Mouse (Mus musculus) thymus, postnatal 25 days (tissue): Measurements from ENCODE around the gene Hes3.
A peak's percentile ranks its signal among the peaks of the same experiment; 100 is the strongest.

Experiments used
- DNase-seq: peaks from one replicate; pipeline ENCODE4 v3.0.0; 2022

Hes3 gene

DNA sequence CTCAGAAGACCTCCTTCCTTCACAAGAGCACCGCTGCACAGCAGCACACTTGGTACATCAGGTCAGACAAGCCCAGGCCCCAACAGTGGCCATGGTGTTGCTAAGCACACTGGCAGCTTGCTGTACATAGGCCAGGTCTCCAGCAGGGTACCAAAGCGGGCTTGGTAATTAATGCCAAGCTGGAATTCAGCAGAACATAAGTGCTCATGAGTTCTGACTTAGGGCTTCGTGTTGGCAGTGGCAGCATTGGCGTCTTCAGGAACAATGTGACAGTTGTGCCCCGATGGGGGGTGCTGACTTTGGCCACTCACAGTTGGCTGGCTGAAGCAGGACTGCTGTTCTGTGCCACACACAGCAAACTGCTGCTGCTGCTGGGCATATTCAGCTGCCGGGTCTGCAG is 13.2 kb upstream of the Hes3 start:
- no peak for DNase-seq

DNA sequence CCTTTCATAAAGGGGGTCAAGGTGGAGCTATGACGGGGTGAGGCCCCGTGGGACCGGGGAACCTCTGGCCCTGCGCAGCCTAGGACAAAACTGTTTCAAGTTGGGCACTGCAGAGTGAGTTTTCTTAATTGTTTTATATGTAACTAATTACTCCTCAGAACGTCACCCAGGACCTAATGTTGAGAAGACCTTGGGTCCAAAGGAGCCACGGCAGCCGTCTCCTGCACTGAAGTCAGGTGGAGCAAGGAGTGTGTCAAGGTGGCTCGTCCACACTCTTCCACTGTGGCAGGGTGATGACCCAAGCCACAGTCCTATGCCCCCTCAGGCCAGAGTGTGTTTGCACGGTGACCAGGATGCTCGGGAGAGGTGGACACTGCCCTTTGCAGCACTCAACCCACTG is 11.7 kb upstream of the Hes3 start:
- DNase-seq: no peak

DNA sequence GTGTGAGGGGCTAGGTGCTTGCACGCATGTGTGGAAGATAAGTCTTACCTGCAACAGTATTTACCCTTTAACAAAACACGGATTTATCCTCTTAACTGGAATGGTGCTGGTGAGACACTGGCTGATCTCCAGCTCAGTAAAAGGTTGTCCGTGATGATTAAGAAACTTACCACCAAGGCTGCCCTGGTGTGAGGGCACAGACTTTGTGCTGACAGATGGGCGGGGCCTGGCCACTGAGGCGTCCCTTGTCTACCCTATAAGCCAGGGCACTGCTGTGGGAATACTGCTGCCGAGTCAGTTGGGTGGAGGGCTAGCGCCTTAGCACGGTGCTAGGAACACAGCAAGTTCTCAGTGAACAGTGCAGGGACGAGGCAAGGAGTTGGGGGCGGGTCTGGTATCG is 10.6 kb upstream of the Hes3 start:
- no peak for DNase-seq

DNA sequence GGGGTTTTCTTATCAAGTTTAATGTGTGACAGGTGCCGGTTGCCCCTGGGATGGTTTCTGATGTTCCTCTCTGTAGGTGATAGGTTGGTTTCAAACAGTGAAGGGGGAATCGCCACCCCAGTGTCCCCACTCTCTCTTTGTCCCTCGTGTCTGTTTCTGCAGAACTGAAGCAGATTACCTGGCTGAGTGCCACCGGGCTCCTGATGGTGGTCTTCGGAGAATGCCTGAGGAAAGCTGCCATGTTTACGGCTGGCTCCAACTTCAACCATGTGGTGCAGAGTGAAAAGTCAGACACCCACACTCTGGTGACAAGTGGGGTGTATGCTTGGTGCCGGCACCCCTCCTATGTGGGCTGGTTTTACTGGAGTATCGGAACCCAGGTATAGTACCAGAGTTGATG is 8.9 kb upstream of the Hes3 start:
- no peak for DNase-seq

DNA sequence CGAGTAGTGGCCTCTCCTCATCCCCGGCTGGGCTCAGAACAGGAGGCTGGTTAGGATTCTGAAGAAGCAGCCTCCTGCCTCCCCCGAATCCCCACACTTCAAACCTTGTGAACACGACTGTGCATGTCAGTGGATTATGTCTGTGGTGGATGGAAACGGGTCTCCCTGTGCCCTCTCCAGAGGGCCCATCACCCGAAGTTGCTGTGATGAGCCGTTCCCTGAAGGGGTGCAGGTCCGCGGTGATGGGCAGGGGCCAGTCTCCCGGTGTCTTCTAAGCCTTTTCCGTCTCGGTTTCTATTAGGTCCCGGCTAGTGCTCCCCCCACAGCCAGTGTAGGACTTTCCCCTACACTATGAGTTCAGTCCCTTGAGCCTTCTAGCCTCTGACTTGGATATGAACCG is 7.4 kb upstream of the Hes3 start:
- DNase-seq: no peak

DNA sequence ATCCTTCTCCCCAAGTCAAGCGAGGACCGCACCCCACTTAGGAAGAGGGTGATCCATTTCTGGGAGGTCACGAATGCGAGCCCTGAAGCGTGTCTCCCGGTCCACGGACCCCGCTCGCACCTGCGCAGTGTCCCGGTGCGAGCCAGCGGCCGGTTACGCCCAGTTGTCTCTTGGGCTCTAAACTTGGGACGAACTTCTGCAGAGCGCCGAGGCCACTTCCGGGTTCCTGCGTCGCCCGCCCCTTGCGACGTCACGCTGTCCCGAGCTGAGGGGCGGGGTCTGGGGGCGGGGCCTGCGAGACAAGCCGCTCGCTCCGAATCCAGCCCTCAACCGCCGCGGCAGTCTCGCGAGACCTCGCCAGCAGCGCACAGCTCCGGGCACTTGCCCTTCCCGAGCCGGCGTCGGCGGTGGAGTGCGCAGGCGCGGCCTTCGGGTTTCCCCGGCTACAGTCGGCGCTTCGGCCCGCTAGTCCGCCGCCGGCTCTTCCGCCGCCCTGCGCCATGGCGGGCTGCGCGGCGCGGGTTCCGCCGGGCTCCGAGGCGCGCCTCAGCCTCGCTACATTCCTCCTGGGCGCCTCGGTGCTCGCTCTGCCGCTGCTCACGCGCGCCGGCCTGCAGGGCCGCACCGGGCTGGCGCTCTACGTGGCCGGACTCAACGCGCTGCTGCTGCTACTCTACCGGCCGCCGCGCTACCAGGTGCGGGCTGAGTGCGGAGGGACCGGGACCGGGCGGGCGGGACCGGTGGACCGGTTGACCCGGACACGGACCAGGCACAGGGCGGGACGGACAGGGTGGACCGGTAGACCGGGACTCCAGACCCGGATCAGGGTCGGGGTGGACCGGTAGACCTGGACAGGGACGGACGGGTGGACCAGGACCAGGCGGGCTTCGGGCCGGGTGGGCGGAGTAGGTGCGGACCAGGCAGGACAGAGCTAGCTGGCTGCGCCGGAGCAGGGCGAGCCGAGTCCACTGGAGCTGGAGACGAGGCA is 5.7 kb upstream of the Hes3 start, which contains the start of gene Icmt:
Gene Icmt, plus strand, starts transcription at position 354 of the 988 bp plus-strand sequence.
- peak; percentile 100 for DNase-seq

DNA sequence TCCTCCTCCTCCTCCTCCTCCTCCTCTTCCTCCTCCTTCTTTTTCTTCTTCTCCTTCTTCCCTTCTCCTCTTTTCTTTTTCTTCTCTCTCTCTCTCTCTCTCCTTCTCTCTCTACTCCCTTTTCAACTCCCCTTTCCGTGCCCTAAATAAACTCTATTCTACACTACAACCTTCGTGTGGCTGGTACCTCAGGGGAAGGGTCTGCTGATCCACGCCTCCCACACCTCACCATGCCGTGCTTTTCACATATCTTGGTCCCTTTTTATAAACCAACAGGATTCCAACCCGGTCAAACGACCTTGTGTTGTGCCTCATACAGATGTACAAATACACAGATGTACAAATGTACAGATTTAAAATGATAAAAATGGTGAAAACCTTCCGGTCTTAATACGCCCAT is 4.9 kb upstream of the Hes3 start:
- DNase-seq: peak; percentile 28

DNA sequence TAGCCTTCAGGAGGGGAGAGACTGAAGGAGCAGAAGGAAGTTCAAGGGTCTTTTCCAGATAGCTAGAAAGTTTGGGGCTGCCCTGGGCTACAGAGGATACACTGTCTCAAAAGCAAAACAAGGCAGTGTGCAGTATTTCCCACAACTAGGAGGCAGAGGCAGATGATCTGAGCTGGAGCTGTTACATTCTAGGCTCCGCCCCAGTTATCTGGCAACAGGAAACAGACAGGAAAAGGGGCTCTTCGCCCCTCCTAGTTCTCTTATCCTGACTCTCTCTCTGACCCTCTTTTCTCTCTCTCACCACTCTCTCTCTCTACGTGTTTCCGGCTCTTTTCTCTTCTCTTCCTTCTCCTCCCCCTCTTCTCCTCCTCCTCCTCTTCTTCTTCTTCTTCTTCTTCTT is 4.5 kb upstream of the Hes3 start:
- peak; percentile 48 for DNase-seq

DNA sequence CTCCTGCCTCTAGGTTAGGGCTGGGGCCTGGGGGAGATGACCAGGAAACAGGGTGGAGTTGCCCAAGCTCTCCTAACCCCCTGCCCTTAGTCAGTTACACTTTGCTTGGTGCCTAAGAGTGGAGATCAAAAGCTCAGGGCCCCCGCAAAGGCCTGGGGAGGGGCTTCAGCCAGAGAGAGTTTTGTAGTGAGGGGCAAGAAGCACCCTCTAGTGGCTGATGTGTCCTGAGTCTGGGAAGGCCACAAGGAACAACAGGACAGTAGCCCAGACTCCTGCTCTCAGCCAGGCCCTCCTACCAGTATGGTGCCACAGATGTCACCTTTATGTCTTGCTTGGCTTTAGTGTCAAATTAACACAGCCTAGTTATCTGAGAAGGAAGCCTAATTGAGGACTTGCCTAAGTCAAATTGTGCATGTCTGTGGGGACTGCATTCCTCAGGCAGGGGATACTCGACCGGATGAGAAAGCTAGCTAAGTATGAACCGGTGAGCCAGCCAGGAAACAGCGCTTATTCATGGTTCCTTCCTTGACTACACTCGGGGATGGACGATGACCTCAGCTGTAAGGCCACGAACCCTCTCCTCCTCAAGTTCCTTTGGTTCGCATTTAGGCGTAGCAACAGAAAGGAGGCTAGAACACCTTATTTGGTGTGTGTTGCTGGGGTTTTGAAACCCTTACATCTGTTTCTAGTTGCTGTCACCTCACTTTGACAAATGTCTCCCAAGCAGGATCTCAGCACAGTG is 2.9 kb upstream of the Hes3 start:
- DNase-seq: no peak

DNA sequence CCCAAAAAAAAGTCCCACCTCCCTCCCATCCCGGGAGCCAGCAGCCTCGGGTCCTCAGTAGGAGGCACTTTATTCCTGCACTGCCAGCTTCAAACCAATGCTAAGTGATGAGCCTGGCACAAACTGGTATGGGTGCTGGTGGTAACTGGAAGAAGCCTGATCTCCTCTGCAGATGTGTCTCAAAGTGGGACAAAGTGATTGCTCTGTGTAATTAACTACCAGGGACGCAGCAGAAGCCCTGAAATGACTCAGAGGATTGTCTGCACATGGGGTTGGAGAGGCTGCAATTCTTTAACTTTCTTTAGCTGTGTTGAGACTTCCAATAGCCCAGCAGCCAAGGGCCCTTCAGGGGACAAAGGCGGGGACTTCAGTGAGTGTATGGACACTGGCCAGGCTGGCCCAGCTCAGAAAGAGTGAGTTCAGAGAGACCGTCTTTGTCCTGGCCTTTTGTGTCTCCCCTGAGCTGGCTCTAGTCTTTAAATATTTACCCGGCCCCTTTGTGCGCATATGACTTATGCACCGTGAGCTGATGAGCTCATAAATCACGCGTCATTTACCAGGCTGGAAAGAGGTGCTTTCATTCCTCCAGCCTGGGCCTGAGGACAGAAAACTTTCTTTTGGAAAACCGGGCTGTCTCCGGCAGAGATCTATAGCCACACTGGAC is 772 bp upstream of the Hes3 start:
- DNase-seq: no peak

DNA sequence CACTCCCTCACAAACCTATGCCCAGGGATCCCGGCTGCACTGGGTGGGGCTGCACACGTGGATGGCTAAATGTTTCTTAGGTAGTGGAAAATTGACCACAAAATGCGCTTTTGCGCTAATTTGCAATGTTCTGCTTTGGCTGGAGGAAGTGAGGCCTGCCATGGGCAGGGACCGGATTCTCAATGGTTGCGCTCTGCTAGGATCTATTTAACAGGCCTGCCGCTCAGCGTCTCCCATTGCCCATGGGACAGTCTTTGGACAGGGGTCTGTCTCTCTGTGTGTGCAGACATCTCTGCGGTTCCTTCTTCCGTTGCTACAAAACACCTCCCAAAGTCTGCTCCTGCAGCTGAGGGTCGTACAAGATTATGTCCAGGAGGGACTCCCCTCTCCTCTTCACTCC is 471 bp downstream of the Hes3 start:
- DNase-seq: no peak

DNA sequence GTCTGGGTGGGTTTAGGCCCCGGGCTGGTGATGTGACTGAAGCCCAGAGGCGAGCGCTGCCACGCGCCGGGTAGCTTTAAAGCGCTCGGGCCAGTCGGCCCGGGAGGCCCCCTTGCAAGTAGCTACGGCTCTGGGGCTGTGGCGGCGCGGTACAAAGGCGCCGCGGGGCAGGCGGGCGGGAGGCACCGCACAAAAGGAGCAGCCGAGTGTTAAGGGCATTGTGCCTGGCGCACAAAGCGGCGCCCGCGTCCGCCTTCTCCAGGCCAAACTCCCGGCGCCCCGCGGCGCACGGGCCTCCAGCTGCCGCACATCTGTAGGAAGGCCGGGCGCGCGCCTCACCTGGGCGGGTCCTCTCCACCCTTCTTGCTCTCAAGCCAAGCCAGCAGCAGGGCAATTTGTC is 1.1 kb downstream of the Hes3 start:
- DNase-seq: no peak

DNA sequence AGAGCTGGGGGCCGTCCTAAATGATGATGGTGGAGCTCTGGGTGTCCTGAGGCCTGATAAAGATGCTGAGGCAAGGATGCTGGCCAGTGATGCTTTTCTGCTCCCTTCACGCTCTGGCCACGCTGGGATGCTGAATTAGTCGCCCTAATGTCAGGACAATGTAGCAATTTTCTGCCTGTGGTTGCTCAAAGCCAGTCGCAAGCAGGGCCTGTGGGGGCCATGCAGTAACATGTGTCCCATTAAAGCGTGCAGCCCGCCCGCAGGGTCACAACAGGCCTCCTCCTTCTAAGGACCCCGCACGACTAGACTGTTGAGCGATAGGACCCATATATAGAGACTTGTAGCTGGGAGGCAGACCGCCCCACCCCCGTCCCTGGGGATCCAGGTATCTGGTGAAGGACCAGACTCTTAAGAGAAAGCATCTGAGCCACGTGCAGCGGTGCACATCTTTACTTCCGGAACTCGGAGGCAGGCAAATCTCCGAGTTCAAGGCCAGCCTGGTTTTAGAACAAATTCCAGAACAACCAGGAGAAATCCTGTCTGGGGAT is 3.0 kb downstream of the Hes3 start:
- no peak for DNase-seq

DNA sequence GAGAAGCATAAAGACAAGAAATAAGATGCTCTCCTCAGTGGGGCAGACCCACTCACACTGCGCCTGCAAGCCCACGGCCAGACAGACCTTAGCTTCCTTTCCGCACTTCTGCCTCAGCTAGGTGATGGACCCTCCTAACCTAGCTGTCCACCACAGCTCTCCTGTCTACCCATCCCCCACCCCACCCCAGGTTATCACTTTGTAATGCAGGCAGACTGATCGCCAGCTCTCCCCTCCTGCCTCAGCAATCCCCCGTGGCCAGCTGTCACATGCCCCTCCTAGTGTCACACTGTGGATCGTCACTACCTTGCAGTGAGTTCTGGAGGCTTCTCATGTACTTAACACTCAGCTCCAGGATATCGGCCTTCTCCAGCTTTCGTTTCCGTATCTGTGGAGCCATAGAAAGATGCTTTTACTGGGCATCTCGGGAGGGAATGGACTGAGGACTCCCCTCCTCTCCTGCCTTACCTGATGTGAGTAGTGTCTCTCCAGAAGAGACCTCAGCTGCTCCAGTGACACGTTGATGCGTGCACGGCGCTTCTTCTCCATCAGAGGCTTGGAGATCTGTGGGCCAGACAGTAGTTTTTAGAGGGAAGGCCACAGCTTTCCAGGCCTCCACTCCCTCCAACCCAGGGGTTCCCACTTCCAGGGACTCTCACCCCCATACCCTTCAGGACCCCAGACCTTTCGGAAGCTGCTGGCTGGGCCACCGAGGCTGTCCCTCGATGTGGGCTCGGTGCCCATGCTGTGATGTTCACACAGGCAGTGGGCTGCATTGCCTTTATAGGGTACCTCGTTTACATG is 3.9 kb downstream of the Hes3 start:
- DNase-seq: no peak

DNA sequence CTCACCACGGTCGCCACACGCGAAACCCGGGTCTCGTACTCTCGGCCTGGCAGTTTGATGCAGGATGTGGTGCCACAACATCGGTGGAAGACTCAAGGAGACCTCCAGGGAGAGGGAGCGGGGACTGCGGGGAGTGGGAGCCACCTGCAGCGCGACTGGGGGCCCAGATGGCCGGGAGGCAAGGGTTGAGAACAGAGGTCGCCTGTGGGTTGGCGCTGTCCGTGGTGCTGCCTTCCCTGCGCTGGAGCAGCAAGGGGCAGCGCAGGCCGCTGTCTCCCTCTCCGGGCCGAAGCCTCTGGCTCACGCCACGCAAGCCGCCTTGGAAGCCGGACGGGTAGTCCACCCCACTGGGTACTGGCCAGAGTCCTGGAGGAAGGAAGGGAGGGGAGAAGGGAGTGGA is 4.6 kb downstream of the Hes3 start:
- peak; percentile 75 for DNase-seq

DNA sequence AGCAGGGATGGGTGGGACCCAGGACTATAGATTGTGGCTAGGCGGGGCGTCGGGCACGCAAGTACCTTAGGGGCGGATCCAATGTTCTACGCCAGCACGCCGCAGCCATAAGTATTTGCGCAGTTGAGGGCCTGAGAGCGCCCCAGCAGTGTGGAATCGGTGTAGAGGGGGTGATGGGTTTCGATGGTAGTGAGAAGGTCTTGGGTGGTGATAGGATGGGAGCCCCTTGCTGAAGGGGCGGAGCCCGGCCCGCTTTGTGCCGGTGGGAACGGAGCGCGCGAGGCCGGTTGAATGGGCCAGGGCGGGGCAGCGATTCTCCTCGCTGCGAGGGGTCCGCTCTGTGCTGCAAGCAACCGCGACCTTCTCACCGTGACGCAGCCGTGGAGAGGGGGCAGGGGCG is 5.3 kb downstream of the Hes3 start:
- no peak for DNase-seq

DNA sequence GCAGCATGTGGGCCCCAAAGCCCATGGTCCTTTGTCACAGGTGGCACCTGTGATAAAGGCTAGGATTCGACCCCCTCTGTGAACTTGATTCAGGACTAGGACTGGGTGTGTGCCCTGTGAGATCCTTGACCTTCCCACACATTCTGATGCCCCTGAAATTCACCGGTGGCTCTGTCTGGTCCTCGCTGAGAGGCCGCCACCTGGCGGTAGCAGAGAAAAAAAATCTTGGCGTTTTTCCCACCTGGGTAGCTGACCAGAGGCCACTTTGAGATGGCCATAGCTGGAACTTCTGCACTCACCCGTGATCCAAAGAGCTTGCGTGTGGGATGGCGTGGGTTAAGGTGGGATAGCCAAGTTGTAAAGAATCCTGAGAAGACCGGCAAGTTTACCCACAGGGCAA is 6.0 kb downstream of the Hes3 start:
- DNase-seq: peak; percentile 51

DNA sequence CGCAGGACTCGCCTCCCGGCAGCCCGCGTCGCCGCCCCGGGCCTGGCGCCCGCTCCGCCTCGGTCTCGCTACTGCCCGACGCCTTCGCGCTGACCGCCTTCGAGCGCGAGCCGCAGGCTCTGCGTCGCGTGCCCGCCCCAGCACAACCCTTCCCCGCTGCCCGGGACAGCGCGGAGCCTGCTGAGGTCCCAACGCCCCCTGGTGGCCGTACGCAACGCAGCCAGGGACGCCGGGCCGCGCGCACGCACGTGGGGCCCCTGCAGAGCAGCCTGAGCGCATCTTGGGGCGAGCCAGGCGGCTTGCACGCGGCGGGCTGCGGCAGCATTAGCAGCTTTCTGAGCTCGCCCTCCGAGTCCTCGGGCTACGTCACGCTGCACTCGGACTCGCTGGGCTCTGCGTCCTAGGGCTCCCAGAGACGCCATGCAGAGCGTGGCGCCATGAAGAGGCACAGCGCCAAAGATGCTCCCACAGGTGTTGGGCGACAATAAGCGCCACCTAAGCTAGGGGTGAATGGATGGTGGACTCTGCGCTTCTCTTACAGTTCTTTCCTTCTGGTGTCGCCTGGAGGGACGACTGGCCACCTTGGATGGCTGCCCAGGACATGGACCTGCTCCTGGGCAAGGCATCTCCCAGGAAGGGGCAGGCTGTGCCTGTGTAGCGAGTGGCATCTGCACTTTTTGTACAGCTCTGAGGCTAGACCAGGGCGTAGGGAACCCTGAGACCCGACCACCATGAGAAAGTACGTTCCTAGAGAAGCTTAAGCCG is 8.1 kb downstream of the Hes3 start:
- DNase-seq: peak; percentile 87

DNA sequence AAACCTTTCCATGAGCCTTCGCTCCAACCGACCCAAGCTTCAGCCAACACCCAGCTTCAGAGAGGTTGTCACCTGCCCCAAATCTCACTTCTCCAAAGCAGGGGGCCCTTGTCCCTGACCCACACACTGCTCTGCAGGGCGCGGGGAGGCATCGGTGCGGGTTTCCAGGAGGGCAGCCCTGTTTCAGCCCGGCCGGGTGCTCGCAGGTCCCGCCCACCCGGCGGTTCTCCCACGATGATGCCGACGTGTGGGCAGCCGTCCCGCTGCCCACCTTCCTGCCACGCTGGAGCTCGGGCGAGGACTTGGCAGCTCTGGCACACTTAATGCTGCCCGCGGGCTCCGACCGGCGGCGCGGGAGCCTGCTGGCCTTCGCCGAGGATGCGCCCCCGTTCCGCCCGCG is 8.7 kb downstream of the Hes3 start:
- no peak for DNase-seq

DNA sequence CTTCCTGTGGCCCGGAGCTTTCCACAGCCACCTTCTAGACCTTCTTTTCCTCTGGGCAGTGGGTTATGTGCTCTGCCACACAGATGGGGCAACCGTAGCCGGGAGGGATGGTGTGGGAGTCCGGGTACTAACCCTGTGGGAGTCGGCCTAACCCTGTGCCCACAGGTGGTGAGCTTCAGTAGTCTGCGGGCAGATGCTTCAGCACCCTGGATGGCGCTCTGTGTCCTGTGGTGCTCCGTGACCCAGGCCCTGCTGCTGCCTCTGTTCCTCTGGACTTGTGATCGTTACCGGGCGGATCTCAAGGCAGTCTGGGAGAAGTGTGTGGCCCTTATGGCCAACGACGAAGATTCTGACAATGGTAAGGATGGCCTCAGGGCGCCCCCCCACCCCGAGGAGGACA is 9.9 kb downstream of the Hes3 start:
- DNase-seq: no peak

DNA sequence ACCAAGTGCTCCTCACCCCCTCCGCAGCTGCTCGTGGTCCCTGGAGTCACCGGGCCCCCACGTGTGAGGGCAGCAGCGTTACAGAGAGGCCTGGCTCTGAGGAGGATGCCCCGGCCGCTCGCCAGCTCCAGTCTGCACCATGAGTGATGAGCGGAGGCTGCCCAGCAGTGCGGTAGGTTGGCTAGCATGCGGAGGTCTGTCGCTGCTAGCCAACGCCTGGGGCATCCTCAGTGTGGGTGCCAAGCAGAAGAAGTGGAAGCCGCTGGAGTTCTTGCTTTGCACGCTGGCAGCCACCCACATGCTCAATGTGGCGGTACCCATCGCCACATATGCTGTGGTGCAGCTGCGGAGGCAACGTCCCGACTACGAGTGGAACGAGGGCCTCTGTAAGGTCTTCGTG is 12.5 kb downstream of the Hes3 start:
- no peak for DNase-seq

DNA sequence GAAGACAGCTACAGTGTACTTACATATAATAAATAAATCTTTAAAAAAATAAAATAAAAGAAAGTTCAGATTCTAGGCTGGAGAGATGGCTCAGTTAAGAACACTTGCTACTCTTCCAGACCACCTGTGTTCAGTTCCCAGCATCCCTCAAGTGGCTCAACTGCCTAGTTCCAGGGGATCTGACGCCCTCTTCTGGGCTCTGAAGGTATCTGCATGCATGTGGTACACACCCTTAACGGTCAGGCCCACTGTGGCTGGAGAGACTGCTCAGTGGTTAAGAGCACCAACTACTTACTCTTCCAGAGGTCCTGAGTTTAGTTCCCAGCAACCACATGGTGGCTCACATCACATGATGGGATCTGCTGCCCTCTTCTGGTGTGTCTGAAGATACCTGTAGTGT is 13.5 kb downstream of the Hes3 start:
- DNase-seq: no peak
